Mouse (Mus musculus): ENCODE measurements at regions not wholly inside any gene's neighbourhood (a gene's known extent, or its start where the extent isn't known, plus 50 kb on each side); places are given as distances from the start of the nearest gene placed in this dataset.
A peak's percentile ranks its signal among the peaks of the same experiment; 100 is the strongest.

- Histone ChIP-seq H3K4me2 (no peak overlapping the region), H3K9ac (no peak overlapping the region), H3K4me3 (no peak overlapping the region), H3K27me3 (no peaks in the 10 kb centered on the region), H3K4me1 (replicated peaks) (no peaks in the 10 kb centered on the region), H3K27ac (replicated peaks) (peak overlapping the region; percentile 62), H3K36me3 (no peaks in the 10 kb centered on the region), H3K9me3 (no peaks in the 10 kb centered on the region)
- peak; percentile 50 for ATAC-seq (ENCODE audit: low read depth)
- WGBS = 39% methylated on average over 2 of the region's 2 CpGs
Observed at GRCm38 (mm10) chr12:45745697-45746096, 671.2 kb upstream of the Stxbp6 start.

GRCm38 (mm10) chr12:45744619-45745018 lies 670.1 kb upstream of the Stxbp6 start:
- 87% methylated on average over 2 of the region's 2 CpGs for WGBS
- Histone ChIP-seq H3K36me3 (no peaks in the 10 kb centered on the region), H3K4me3 (no peak overlapping the region), H3K9me3 (no peaks in the 10 kb centered on the region), H3K4me2 (no peak overlapping the region), H3K27ac (replicated peaks) (no peak overlapping the region), H3K9ac (no peak overlapping the region), H3K4me1 (replicated peaks) (no peaks in the 10 kb centered on the region), H3K27me3 (no peaks in the 10 kb centered on the region)
- no peak for ATAC-seq (ENCODE audit: low read depth)

- Histone ChIP-seq H3K4me1 (replicated peaks) (no peaks in the 10 kb centered on the region), H3K27me3 (no peaks in the 10 kb centered on the region), H3K9me3 (no peaks in the 10 kb centered on the region), H3K9ac (no peak overlapping the region), H3K4me3 (no peak overlapping the region), H3K27ac (replicated peaks) (no peak overlapping the region), H3K36me3 (no peaks in the 10 kb centered on the region), H3K4me2 (no peak overlapping the region)
- WGBS = 66% methylated on average over 4 of the region's 4 CpGs
- ATAC-seq (ENCODE audit: low read depth) = no peak
Observed at GRCm38 (mm10) chr12:45733661-45734060, 659.2 kb upstream of the Stxbp6 start.

DNA sequence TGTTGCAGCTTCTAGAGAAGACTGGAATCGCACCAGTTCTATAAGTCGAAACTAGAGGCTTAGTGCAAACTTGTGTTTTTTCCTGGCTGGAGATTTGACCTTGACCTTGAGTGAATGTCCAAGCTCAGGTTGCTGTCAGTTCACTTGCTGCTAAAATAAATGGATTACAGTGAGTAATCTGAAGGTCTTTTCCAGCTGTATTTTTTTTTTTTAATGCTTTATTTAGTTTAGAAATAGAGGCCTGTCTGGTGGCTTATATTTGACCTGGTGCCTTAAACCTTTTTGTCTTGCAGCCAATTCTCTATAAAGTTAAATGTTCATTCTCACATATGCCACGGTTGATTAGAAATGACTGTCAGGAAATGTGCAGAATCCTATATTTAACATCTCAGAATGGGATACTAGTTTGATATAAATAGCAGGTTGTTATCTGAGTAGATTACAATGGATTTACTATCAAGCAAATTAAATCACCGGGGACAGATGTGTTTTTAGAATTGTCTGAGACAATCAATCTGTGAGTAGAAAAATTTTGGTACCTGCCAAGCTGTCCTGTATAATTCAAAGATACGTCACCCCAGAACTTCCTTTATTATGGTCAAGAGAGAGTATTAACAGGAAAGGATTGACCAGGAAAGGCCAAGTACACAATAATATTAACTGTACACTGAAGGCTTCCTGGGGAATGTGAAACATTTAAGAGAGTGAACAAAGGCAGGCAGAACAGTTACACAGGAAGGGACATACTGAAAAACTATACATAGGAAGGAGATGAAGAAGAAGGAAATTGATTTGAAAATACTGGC lies 650.3 kb upstream of the Stxbp6 start:
- H3K4me1 ChIP-seq (replicated peaks) = no peaks in the 10 kb centered on the region
- 78% methylated on average over 5 of the region's 5 CpGs for WGBS
- H3K27me3 ChIP-seq = no peaks in the 10 kb centered on the region
- no peaks in the 10 kb centered on the region for H3K36me3 ChIP-seq
- no peaks in the 10 kb centered on the region for H3K9me3 ChIP-seq
- no peak overlapping the region for H3K9ac ChIP-seq
- H3K4me3 ChIP-seq = no peak overlapping the region
- H3K4me2 ChIP-seq = no peak overlapping the region
- H3K27ac ChIP-seq (replicated peaks) = no peak overlapping the region
- ATAC-seq (ENCODE audit: low read depth) = no peak

DNA sequence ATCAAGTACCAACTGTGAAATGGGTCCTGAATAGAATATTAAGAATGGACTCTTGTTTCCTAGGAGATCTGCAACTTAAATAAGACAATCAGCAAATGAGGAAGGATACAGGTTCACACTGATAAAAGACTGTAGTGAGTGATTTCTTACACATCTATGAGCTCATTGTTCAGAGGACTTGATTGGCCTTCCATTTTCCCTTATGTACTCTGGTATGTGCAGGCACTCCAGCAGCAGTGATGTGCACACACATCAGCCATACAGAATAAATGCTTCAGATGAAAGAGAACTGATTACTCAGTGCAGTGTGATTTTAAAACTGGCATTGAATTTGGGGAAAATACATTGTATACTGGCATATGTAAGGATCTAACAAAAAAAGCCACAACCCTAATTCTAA lies 636.8 kb upstream of the Stxbp6 start:
- Histone ChIP-seq H3K9ac (no peak overlapping the region), H3K4me1 (replicated peaks) (no peaks in the 10 kb centered on the region), H3K9me3 (no peaks in the 10 kb centered on the region), H3K36me3 (no peaks in the 10 kb centered on the region), H3K27me3 (no peaks in the 10 kb centered on the region), H3K27ac (replicated peaks) (no peak overlapping the region), H3K4me2 (no peak overlapping the region), H3K4me3 (no peak overlapping the region)
- no peak for ATAC-seq (ENCODE audit: low read depth)

DNA sequence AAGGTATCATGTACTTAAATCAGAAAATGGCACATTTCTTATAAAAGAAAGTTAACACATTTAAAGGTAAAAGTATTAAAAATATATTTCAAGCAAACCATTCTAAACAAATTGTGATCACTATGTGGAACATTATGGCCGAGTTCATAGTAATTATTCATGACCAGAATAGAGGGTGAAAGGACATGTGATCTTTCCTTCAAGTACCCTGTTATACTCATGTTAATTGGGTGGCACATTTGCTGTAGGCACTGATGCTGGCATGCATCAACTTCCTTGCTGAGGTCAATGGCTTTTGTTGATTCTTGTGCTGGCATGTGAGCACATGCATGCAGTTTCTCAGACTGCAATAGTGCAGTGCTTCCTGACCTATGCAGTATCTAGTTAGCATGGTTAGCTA lies 636.3 kb upstream of the Stxbp6 start:
- ATAC-seq (ENCODE audit: low read depth) = no peak
- no peak overlapping the region for H3K9ac ChIP-seq
- no peak overlapping the region for H3K27ac ChIP-seq (replicated peaks)
- no peak overlapping the region for H3K4me3 ChIP-seq
- no peaks in the 10 kb centered on the region for H3K27me3 ChIP-seq
- H3K9me3 ChIP-seq = no peaks in the 10 kb centered on the region
- H3K4me1 ChIP-seq (replicated peaks) = no peaks in the 10 kb centered on the region
- WGBS = 68% methylated on average over 1 of the region's 1 CpGs
- no peaks in the 10 kb centered on the region for H3K36me3 ChIP-seq
- no peak overlapping the region for H3K4me2 ChIP-seq

DNA sequence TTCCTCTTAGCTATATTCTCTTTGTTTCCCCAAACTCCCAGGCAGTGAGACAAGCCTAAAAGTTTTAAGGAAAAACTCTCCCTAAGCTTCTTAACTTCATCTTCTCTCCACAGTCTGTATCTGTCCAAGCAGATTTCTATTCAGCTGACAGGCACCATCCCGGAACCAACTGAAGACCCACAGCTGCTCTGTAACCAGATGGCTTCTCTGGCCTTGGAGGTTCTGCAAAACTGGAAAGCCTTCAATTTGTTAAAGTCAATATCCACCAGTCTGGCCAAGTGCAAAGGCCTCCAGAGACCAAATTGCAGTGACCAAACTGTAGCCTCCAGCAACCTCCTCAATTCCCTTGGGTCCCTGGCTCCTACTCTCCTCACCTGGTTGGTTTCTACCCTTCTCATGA lies 614.8 kb upstream of the Stxbp6 start:
- no peaks in the 10 kb centered on the region for H3K4me1 ChIP-seq (replicated peaks)
- WGBS = 94% methylated on average over 1 of the region's 1 CpGs
- H3K9me3 ChIP-seq = no peaks in the 10 kb centered on the region
- H3K4me2 ChIP-seq = no peak overlapping the region
- H3K27ac ChIP-seq (replicated peaks) = no peak overlapping the region
- no peaks in the 10 kb centered on the region for H3K27me3 ChIP-seq
- H3K36me3 ChIP-seq = no peaks in the 10 kb centered on the region
- no peak for ATAC-seq (ENCODE audit: low read depth)
- no peak overlapping the region for H3K9ac ChIP-seq
- H3K4me3 ChIP-seq = no peak overlapping the region

DNA sequence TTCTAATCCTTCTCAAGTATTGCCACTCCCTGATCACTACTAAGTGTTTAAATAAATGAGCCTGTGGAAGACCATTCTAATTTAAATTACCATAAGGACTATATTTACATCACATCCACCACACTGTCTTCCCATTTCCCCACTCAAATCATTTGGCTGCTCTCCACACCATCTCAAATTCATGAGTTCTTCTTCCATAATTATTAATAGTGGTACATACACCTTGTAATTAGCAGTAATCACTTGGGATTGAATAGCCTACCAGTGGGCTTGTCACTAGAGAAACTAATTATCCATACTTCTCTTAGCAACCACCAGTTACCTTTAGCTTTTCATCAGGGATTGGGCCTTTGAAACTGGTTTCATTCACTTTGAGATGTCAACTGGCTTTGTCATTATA lies 612.3 kb upstream of the Stxbp6 start:
- Histone ChIP-seq H3K27me3 (no peaks in the 10 kb centered on the region), H3K27ac (replicated peaks) (no peak overlapping the region), H3K4me3 (no peak overlapping the region), H3K9me3 (no peaks in the 10 kb centered on the region), H3K36me3 (no peaks in the 10 kb centered on the region), H3K4me1 (replicated peaks) (no peaks in the 10 kb centered on the region), H3K9ac (no peak overlapping the region), H3K4me2 (no peak overlapping the region)
- no peak for ATAC-seq (ENCODE audit: low read depth)

GRCm38 (mm10) chr12:45672361-45672760 lies 597.9 kb upstream of the Stxbp6 start:
- no peaks in the 10 kb centered on the region for H3K9me3 ChIP-seq
- no peak overlapping the region for H3K9ac ChIP-seq
- H3K4me2 ChIP-seq = no peak overlapping the region
- no peak for ATAC-seq (ENCODE audit: low read depth)
- H3K4me3 ChIP-seq = no peak overlapping the region
- H3K27ac ChIP-seq (replicated peaks) = peak overlapping the region; percentile 95
- H3K27me3 ChIP-seq = no peaks in the 10 kb centered on the region
- WGBS = 42% methylated on average over 3 of the region's 3 CpGs
- H3K36me3 ChIP-seq = no peaks in the 10 kb centered on the region
- peaks cover 34% of the 10 kb centered on the region for H3K4me1 ChIP-seq (replicated peaks)

DNA sequence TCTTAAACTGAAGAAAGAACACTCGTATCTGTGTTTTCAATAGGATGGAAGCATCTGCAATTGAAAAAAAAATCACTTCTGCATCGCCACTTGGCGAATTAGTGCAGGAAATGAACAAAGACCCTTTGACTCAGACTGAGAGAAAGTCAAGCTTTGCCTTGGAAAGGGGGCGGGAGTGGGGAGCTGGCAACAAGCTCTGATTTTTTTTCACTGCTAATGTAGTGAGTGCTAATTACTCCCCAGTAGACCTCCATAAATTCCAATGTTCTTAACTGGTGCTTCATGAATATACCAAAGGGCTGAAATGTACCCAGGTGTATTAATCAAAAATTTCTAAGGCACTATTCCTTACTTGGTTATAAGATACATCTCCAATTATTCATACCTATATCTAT lies 597.0 kb upstream of the Stxbp6 start:
- WGBS = 34% methylated on average over 4 of the region's 4 CpGs
- Histone ChIP-seq H3K4me1 (replicated peaks) (peaks cover 34% of the 10 kb centered on the region), H3K27ac (replicated peaks) (peak overlapping the region; percentile 95), H3K9me3 (no peaks in the 10 kb centered on the region), H3K4me2 (peak overlapping the region; percentile 37), H3K4me3 (no peak overlapping the region), H3K36me3 (no peaks in the 10 kb centered on the region), H3K27me3 (no peaks in the 10 kb centered on the region), H3K9ac (peak overlapping the region; percentile 58; the same call in 1 of the 2 replicates)
- 0 out of 2 replicates have a peak, but pooled peaks have one; percentile 29 for ATAC-seq (ENCODE audit: low read depth)

DNA sequence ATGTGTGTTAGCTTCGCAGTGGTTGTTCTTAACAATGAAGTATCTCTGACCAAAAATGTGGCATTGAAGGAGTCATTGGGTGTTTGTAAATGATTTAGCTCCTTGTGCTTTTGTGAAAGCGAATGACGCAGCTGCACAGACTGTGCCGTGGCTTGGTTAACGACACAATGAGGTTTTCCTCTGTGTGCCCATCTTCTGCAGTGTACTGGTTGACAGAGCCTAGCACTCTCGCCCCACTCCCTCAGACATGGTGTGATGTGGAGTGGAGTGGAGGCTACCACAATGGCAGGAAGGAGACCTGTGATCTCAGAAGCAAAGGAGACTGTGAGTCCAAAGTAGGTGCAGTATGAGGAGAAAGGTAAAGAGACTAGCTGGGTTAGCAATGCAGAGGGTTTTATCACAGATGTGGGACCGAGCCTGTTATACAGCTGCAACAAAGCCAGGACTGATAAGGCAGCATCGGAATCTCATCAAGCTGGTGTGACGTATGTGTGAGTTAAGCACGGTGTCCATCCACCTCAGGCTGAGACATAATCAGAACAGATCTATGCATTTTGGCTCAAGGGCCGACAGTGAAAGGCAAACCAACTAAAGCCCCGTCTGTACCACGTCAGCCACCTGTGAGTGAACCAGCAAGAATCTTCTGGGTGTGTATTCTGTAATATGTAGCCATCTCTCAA lies 596.5 kb upstream of the Stxbp6 start:
- peak overlapping the region; percentile 37 for H3K4me2 ChIP-seq
- WGBS = 43% methylated on average over 13 of the region's 13 CpGs
- no peak overlapping the region for H3K4me3 ChIP-seq
- H3K9me3 ChIP-seq = no peaks in the 10 kb centered on the region
- peak overlapping the region; percentile 95 for H3K27ac ChIP-seq (replicated peaks)
- peak; percentile 84 for ATAC-seq (ENCODE audit: low read depth)
- no peaks in the 10 kb centered on the region for H3K36me3 ChIP-seq
- H3K27me3 ChIP-seq = no peaks in the 10 kb centered on the region
- peak overlapping the region; percentile 58 for H3K9ac ChIP-seq
- H3K4me1 ChIP-seq (replicated peaks) = peaks cover 34% of the 10 kb centered on the region

DNA sequence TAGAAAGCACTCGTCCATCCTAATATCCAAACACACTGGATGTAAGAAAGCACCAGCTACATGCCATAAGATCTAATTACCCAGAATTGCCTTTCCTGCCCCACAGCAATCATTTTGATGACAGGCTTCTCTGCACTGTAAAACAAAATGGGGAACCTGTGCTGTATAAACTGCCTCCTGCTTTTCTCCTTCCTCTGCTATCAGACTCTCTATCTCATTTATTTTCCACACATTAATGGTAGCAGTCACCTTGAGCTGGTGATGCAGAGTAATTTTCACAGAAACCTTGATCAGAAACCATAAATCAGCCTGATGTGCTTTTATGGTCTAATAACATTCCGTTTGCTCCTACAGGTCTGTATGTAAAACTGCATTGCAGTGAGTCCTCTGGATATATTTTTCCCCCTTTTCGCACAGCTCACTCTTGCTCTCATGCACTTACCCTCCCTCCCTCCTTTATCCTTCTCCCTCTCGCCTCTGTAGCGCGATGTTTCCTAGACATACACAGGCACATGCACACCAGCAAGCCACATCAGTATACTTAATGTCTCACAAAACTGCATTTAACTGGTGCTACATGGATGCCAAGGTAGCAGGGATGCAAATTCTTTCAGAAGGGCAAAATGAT lies 595.9 kb upstream of the Stxbp6 start:
- peak overlapping the region; percentile 58 for H3K9ac ChIP-seq
- WGBS = 39% methylated on average over 6 of the region's 6 CpGs
- no peak overlapping the region for H3K4me3 ChIP-seq
- peak overlapping the region; percentile 95 for H3K27ac ChIP-seq (replicated peaks)
- peaks cover 34% of the 10 kb centered on the region for H3K4me1 ChIP-seq (replicated peaks)
- no peaks in the 10 kb centered on the region for H3K9me3 ChIP-seq
- no peaks in the 10 kb centered on the region for H3K27me3 ChIP-seq
- peak; percentile 93 for ATAC-seq (ENCODE audit: low read depth)
- no peaks in the 10 kb centered on the region for H3K36me3 ChIP-seq
- H3K4me2 ChIP-seq = peak overlapping the region; percentile 37

All from neural tube, embryonic 13.5 days (tissue).